Mouse (Mus musculus): Measurements from ENCODE around the gene Jmjd6. TPM values are rescaled to one million over a fixed set of nuclear protein-coding genes. Genes with fewer than 3 reads are reported as not detected.

Gene Jmjd6
- polyA plus RNA-seq, 1 experiment from 2014 or later, result 102 TPM

DNA sequence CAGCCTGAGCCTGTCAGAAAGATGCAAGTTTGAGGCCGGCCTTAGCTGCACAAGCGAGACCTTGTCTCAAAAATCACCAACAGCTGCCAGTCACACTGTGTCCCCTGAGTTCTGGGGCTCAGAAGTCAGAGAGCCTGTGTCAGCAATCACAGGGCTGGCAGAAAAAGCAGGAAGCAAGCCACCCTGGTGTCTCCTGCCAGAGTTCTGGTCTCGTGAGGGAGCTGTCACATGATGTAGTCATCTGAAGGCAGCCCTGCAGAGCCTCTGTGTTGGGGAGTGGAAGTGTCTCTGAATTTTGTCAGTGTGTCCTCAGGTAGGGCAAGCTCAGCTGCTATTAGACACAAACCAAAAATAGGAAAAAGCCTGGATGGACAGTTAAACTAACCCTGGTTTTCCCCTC is 24.9 kb upstream of the Jmjd6 start:
- Histone ChIP-seq H3K4me3 (no peak overlapping the region), H3K4me1 (no peaks in the 10 kb centered on the region), H3K9me3 (replicated peaks) (no peaks in the 10 kb centered on the region), H3K36me3 (peaks cover 76% of the 10 kb centered on the region), H3K27ac (replicated peaks) (no peak overlapping the region), H3K27me3 (ENCODE audit: low read depth, poor library complexity, severe bottlenecking) (no peaks in the 10 kb centered on the region)
- DNase-seq (ENCODE audit: low spot score), result no peak
- 78% methylated on average over 3 of the region's 3 CpGs for WGBS

DNA sequence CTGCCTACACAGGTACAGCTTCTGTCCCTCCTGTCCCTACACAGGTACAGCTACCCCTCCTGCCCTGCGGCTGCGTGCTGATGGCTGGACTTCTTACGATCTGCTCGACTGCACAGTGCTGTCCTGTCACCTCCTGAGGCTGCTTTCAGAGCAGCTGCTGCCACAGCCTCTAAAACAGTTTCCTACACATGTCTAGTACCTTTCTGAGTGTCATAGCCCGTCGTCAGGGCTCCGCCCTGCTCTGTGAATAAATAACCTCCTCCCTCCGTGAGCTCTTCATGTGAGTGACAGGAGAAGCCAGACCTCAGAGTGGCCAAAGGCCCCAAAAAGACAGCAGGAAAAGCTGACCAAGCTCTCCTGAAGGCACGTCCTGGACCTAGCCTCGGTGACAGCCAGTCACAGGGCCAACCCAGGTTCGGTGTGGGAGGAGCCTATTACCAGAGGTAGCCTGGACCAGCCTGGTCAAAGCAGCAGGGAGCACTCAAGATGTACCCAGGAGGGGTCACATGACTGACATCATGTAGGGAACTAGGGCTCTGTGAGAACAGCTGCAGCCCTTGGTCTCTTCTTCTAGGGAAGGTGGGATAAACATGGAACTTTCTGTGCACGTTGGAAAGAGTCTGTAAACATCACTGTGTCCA is 22.8 kb upstream of the Jmjd6 start:
- no peak for DNase-seq (ENCODE audit: low spot score)
- no peaks in the 10 kb centered on the region for H3K4me1 ChIP-seq
- WGBS, result 84% methylated on average over 12 of the region's 12 CpGs
- no peaks in the 10 kb centered on the region for H3K9me3 ChIP-seq (replicated peaks)
- no peak overlapping the region for H3K4me3 ChIP-seq
- H3K36me3 ChIP-seq, result peaks cover 74% of the 10 kb centered on the region
- H3K27ac ChIP-seq (replicated peaks), result no peak overlapping the region
- H3K27me3 ChIP-seq (ENCODE audit: low read depth, poor library complexity, severe bottlenecking), result no peaks in the 10 kb centered on the region

DNA sequence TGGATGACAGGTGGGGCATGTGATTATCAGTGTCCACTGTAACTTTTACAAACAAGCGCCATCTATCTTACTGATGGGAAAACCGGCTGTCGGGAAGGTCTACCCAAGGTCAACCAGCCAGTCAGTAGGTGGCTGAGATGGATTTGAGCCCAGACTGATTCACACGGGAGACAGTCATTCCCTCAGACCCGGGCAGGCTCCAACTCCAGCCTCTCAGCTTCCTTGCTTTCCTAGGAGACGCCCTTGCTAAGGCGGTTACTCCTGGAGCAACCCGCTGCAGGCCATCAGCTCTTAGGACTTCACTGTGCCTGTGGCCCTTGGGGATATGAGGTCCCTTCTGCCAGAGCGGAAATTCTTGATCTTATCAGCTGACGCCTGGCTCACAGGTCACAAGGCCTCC is 21.2 kb upstream of the Jmjd6 start:
- no peak for DNase-seq (ENCODE audit: low spot score)
- H3K36me3 ChIP-seq, result peaks cover 81% of the 10 kb centered on the region
- H3K4me1 ChIP-seq, result no peaks in the 10 kb centered on the region
- no peaks in the 10 kb centered on the region for H3K27me3 ChIP-seq (ENCODE audit: low read depth, poor library complexity, severe bottlenecking)
- no peak overlapping the region for H3K27ac ChIP-seq (replicated peaks)
- 89% methylated on average over 10 of the region's 10 CpGs for WGBS
- H3K9me3 ChIP-seq (replicated peaks), result no peaks in the 10 kb centered on the region
- H3K4me3 ChIP-seq, result no peak overlapping the region

DNA sequence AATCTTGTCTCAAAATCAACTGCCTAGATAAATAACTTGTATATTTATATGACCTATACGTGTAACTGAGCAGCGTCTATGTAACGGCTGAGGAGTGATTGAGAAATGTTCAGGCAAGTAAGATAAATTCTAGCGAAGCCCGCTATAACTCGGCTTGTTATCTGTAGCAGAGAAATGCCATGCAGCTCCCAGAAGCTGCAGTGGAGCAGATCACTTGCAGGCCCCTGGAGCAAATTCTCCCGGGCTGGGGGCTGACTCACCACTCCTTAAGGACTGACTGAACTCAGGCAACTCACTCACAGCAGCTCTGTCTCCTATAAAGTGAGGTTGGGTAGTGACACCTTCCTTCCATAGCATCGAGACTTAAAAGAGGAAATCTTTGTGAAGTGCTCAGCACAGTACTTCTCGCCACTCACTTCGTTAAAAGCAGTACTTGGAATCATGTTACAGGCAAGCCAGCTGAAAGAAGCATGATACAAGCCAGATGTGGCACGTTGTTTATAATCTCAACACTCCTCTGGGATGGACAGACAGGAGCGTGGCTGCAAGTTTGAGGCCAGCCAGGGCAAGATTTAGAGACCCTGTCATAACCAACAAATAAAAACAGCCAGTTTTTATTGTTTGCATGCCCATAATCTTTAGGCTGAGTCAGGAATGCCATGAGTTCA is 14.1 kb upstream of the Jmjd6 start:
- 86% methylated on average over 12 of the region's 12 CpGs for WGBS
- Histone ChIP-seq H3K9me3 (replicated peaks) (no peaks in the 10 kb centered on the region), H3K4me1 (peaks cover 13% of the 10 kb centered on the region), H3K36me3 (peaks cover 37% of the 10 kb centered on the region), H3K4me3 (no peak overlapping the region), H3K27me3 (ENCODE audit: low read depth, poor library complexity, severe bottlenecking) (no peaks in the 10 kb centered on the region), H3K27ac (replicated peaks) (no peak overlapping the region)
- no peak for DNase-seq (ENCODE audit: low spot score)

DNA sequence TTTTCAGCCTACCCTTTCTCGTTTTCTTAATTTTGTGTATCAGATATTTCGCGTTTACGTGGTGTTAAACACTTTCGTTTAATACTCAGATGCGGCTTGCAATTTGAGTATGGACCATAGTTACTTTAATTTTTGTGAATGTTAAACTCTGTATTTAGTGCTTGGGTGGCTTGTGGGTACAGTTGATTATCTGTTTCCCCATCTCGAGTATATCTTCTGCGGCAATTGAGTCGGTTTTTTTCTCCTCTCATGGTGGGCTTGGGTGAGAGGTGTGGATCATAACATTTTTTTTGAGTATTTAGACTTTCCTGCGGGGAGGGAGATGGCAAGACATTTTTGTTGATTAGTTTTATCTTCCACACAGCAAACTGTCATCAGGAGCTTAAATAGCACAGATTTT is 11.0 kb upstream of the Jmjd6 start:
- H3K36me3 ChIP-seq, result peaks cover 38% of the 10 kb centered on the region
- H3K9me3 ChIP-seq (replicated peaks), result no peaks in the 10 kb centered on the region
- WGBS, result 43% methylated on average over 10 of the region's 10 CpGs
- DNase-seq (ENCODE audit: low spot score), result no peak
- H3K27me3 ChIP-seq (ENCODE audit: low read depth, poor library complexity, severe bottlenecking), result no peaks in the 10 kb centered on the region
- H3K27ac ChIP-seq (replicated peaks), result peak overlapping the region; percentile 99; the same call in 1 of the 2 replicates
- peak overlapping the region; percentile 100 for H3K4me3 ChIP-seq
- H3K4me1 ChIP-seq, result peaks cover 25% of the 10 kb centered on the region

DNA sequence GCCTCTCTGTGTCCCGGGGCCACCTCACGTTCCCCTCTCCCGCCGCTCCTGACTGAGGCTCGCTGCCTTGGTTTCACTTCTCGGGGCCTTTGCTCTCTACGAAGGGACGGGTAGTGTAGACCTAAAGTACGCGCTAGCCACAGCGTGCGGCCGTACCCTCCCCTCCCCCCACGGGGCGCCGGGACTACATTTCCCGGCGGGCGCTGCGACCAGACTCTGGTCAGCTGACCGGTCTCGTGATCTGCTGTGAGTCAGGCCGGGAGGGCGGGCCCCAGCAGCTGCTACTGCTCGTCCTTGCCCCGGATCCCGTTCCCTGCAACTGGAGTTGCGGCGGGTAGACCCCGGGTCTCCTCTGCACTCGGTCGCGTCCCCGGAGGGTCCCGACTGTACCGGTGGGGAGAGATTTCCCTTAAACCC is 10.3 kb upstream of the Jmjd6 start:
- peaks cover 43% of the 10 kb centered on the region for H3K36me3 ChIP-seq
- peak overlapping the region; percentile 100 for H3K4me3 ChIP-seq
- under 1% methylated on average over 36 of the region's 36 CpGs for WGBS
- no peaks in the 10 kb centered on the region for H3K27me3 ChIP-seq (ENCODE audit: low read depth, poor library complexity, severe bottlenecking)
- no peaks in the 10 kb centered on the region for H3K9me3 ChIP-seq (replicated peaks)
- peak overlapping the region; percentile 99 for H3K27ac ChIP-seq (replicated peaks)
- DNase-seq (ENCODE audit: low spot score), result peak; percentile 96
- peaks cover 25% of the 10 kb centered on the region for H3K4me1 ChIP-seq

DNA sequence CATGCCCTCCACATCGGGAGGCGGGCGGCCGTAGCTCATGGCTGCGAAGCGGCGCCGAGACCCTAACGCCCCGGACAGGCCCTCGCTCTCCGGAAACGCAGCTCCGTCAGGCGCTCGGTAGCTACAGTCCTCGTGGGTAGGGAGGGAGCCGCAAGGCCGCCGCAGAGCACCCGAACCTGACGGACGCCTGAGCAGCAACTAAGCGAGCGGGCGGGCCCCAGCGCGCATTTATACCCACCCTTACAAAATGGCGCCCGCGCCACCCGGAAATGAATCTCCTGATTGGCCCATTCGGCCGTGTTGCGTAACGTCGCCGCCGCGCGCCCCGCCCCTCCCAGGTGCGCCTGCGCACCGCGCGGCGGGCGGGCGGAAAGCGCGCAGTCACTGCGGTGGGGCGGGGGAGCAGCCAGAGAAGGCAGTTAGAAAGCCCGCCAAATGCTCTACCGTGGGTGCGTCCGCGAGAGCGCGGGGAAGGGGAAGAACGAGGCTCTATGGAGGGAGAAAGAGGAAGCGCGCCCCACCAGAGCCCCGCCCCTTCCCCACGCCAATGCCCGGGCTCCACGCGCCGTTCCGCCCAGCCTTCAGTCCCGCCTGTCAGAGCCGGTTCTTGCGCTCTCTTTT is 9.8 kb upstream of the Jmjd6 start, which contains the start of gene Srsf2:
Gene Srsf2 (minus strand): TSS at position 204 of the 621 bp plus-strand sequence.
- peaks cover 25% of the 10 kb centered on the region for H3K4me1 ChIP-seq
- peak within 1 kb of the TSS; percentile 99 for H3K27ac ChIP-seq (replicated peaks)
- peaks cover 44% of the 10 kb centered on the region for H3K36me3 ChIP-seq
- WGBS, result under 1% methylated on average over 71 of the region's 74 CpGs
- peak within 1 kb of the TSS; percentile 100 for H3K4me3 ChIP-seq
- peak; percentile 96 for DNase-seq (ENCODE audit: low spot score)
- no peaks in the 10 kb centered on the region for H3K27me3 ChIP-seq (ENCODE audit: low read depth, poor library complexity, severe bottlenecking)
- H3K9me3 ChIP-seq (replicated peaks), result no peaks in the 10 kb centered on the region

DNA sequence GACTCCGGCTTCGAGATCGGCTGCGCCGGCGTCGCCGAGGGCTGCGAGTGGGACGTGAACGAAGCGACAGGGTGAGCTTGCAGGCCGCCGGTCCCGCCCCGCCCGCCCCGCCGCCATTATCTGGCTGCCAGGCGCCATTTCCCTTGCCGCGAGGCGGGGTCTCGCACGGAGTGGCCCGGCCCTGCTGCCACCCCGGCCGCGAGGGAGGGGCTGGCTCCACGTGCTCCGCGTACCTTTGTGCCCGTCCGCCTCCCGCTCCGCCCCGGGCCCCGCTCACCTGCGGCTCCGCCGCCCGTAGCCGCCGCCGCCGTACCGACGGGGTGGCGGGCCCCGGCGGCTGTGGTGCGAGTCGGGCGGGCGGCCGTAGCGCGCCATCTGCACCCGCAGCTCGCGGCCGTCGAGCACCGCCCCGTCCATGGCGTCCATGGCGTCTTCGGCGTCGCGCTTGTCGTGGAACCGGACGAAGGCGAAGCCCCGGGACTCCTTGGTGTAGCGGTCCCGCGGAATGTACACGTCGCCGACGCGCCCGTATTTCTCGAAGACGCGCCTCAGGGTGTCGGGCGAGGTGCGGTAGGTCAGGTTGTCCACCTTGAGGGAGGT is 9.1 kb upstream of the Jmjd6 start, which contains the start of gene Mfsd11:
Gene Mfsd11 (plus strand): TSS at position 150 of the 600 bp plus-strand sequence.
- H3K36me3 ChIP-seq, result peaks cover 50% of the 10 kb centered on the region
- H3K4me3 ChIP-seq, result peak within 1 kb of the TSS; percentile 100
- H3K4me1 ChIP-seq, result peaks cover 25% of the 10 kb centered on the region
- no peaks in the 10 kb centered on the region for H3K27me3 ChIP-seq (ENCODE audit: low read depth, poor library complexity, severe bottlenecking)
- H3K9me3 ChIP-seq (replicated peaks), result no peaks in the 10 kb centered on the region
- H3K27ac ChIP-seq (replicated peaks), result peak within 1 kb of the TSS; percentile 99
- WGBS, result under 1% methylated on average over 90 of the region's 91 CpGs
- DNase-seq (ENCODE audit: low spot score), result peak; percentile 75

DNA sequence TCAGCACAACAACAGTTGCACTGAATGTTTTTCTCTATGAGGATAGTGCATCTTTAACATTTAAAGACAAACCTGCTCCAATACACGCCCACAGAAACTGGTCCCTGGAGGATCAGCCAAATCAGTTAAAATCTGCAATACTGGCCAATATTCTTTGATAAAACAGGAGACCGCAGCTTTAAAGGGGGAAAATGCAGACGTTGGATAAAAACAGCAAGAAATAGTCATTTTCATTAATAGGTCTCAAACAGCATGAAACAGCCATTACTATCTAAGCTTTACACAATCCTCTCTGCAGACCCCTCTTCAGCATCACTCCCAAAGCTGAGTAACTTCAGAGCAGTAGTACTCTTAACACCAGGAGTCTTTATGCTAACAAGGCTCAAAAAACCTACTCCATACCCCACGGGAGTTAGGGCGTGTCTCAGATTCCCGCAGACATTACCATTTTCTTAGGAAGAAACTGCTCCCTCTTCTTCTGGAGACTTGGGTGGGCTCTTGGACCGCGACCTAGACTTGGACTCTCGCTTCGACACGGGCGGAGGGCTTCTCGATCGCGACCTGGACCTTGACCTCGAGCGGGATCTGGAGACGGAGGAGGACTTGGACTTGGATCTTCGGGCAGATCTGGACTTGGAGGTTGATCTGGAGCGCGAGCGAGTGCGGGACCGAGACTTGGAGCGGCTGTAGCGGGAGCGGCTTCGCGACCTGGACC is 8.5 kb upstream of the Jmjd6 start:
- DNase-seq (ENCODE audit: low spot score), result no peak
- no peaks in the 10 kb centered on the region for H3K9me3 ChIP-seq (replicated peaks)
- H3K36me3 ChIP-seq, result peaks cover 56% of the 10 kb centered on the region
- WGBS, result under 1% methylated on average over 27 of the region's 29 CpGs
- no peaks in the 10 kb centered on the region for H3K27me3 ChIP-seq (ENCODE audit: low read depth, poor library complexity, severe bottlenecking)
- H3K27ac ChIP-seq (replicated peaks), result peak overlapping the region; percentile 99
- H3K4me1 ChIP-seq, result peaks cover 25% of the 10 kb centered on the region
- peak overlapping the region; percentile 100 for H3K4me3 ChIP-seq

DNA sequence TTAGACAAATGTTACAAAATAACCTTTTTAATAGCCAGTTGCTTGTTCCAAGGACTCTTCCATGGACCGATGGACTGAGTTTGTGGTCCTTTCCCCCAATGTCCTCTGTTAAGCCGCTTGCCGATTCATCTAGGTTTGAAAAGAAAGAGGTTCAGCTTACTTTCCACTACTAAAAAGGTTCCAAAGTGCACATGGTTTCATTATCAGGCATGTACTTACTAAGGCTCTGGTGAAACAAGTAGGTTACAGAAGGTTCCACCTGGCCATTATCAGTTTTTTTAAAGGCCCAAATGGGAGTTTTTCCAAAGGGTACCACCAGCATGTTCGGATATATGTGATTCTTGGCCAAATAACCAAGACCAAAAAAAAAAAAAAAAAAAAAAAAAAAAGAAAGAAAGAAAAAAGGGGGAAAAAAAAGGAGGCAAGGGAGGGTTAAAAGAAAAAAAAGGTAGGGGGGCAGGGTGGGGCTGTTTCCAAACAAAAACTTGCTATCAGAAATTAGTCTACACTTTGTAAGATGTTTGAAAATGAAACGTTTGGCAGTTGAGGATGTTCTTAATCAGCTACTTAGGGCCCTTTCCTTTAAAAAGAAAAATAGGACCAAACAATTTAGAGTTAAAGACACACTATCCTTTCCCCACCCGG is 7.7 kb upstream of the Jmjd6 start:
- no peak for DNase-seq (ENCODE audit: low spot score)
- peak overlapping the region; percentile 99; the same call in 1 of the 2 replicates for H3K27ac ChIP-seq (replicated peaks)
- 50% methylated on average over 6 of the region's 6 CpGs for WGBS

DNA sequence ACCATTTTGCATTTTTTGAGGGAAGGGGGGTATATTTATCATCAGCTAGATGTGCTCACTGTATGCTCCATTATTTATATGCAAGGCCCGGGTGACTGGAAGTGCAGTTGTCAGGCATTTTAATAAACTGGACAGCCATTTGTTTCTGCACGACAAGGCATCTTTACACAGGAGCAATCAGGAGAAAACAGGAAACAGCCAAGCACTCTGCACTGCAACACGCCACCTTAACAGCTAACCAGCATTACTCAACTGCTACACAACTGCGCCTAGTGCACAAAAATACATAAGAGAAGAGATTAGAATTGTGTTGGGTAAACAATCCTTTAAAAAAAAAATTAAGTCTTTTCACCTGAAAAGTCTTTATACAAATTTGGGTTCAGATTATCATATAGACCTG is 6.8 kb upstream of the Jmjd6 start:
- peaks cover 35% of the 10 kb centered on the region for H3K4me1 ChIP-seq

More for the DNA sequence above, 7.7 kb upstream of the Jmjd6 start:
- H3K27me3 ChIP-seq (ENCODE audit: low read depth, poor library complexity, severe bottlenecking), result no peaks in the 10 kb centered on the region
- H3K9me3 ChIP-seq (replicated peaks), result no peaks in the 10 kb centered on the region
- H3K4me3 ChIP-seq, result peak overlapping the region; percentile 100
- H3K36me3 ChIP-seq, result peaks cover 61% of the 10 kb centered on the region
- H3K4me1 ChIP-seq, result peaks cover 29% of the 10 kb centered on the region

DNA sequence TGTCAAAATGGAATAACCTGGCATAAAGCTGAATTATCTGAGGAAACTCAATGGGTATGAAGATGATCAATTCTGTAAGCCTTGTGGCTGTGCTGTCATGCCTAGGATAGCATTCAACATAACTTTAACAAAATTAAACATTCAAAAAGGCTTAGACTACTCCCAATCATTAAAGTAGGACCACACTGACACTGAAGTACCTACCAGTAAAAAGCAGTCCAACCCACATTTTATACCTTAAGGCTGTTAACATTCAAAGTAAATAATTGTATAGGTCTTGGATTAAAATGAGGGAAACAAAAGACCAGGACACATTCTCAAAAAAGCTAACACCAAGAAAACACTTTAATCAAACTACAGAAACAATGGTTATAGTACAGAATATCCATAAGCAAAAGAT is 6.3 kb upstream of the Jmjd6 start:
- Histone ChIP-seq H3K4me1 (peaks cover 34% of the 10 kb centered on the region), H3K36me3 (peaks cover 61% of the 10 kb centered on the region), H3K27me3 (ENCODE audit: low read depth, poor library complexity, severe bottlenecking) (no peaks in the 10 kb centered on the region), H3K27ac (replicated peaks) (no peak overlapping the region), H3K4me3 (peak overlapping the region; percentile 7; the same call in 1 of the 2 replicates), H3K9me3 (replicated peaks) (no peaks in the 10 kb centered on the region)
- DNase-seq (ENCODE audit: low spot score), result no peak

More for the DNA sequence above, 6.8 kb upstream of the Jmjd6 start:
- 82% methylated on average over 4 of the region's 4 CpGs for WGBS
- Histone ChIP-seq H3K36me3 (peaks cover 61% of the 10 kb centered on the region), H3K9me3 (replicated peaks) (no peaks in the 10 kb centered on the region), H3K27ac (replicated peaks) (no peak overlapping the region), H3K4me3 (peak overlapping the region; percentile 100), H3K27me3 (ENCODE audit: low read depth, poor library complexity, severe bottlenecking) (no peaks in the 10 kb centered on the region)
- DNase-seq (ENCODE audit: low spot score), result no peak
